Mouse (Mus musculus) intestine, postnatal 0 days (tissue): ENCODE data around the gene Ubac2. TPM values are rescaled to one million over a fixed set of nuclear protein-coding genes. Genes with fewer than 3 reads are reported as not detected.
A peak's percentile ranks its signal among the peaks of the same experiment; 100 is the strongest.

Experiments
- ATAC-seq: fragments of 200-750 bp; cut with Nextera tagmentation; 2 replicates; pipeline ENCODE4 v1.8.0; 2017; ENCODE audit warnings: mild to moderate bottlenecking, moderate TSS enrichment, moderate library complexity
- H3K27ac ChIP-seq: fragments of 300-500 bp; sonication (generic); 2 replicates; pipeline ENCODE4 v1.5.1; 2014; ENCODE audit warnings: mild to moderate bottlenecking, low read depth, low read length, moderate library complexity
- H3K27me3 ChIP-seq: fragments of 300-500 bp; sonication (generic); replicated peaks from 2 replicates; pipeline ENCODE4 v1.6.1; 2014; ENCODE audit warnings: low read length, mixed read lengths; ENCODE audit not compliant: control insufficient read depth, insufficient read depth
- H3K36me3 ChIP-seq: fragments of 300-500 bp; sonication (generic); 2 replicates; pipeline ENCODE4 v1.6.1; 2014; ENCODE audit warnings: mild to moderate bottlenecking, moderate library complexity; ENCODE audit not compliant: control insufficient read depth, insufficient read depth
- H3K4me1 ChIP-seq: fragments of 300-500 bp; sonication (generic); replicated peaks from 2 replicates; pipeline ENCODE4 v1.6.1; 2014; ENCODE audit warnings: antibody characterized with exemption, low read length, mixed read lengths; ENCODE audit not compliant: control insufficient read depth, insufficient read depth
- H3K4me2 ChIP-seq: fragments of 300-500 bp; sonication (generic); replicated peaks from 2 replicates; pipeline ENCODE4 v1.6.1; 2014; ENCODE audit warnings: low read depth, mild to moderate bottlenecking, moderate library complexity
- H3K4me3 ChIP-seq: fragments of 300-500 bp; sonication (generic); 2 replicates; pipeline ENCODE4 v1.5.1; 2014; ENCODE audit warnings: low read depth, low read length
- H3K9ac ChIP-seq: fragments of 300-500 bp; sonication (generic); 2 replicates; pipeline ENCODE4 v1.6.1; 2014; ENCODE audit warnings: mild to moderate bottlenecking, low read depth, low read length
- H3K9me3 ChIP-seq: fragments of 300-500 bp; sonication (generic); 2 replicates; pipeline ENCODE4 v1.6.1; 2016; ENCODE audit warnings: mixed run types; ENCODE audit not compliant: control insufficient read depth
- CTCF ChIP-seq: sonication (generic); IDR thresholded peaks from 2 replicates; pipeline ENCODE4 v1.5.1; 2016; ENCODE audit warnings: low read depth, mild to moderate bottlenecking, control low read depth, antibody characterized with exemption, moderate library complexity
- WGBS: fragments of 180-500 bp; shearing (Covaris S2); extraction: QIAGEN DNeasy Blood & Tissue Kit; methylation state at CpG from one replicate; pipeline ENCODE4 v1.1.7; 2014; 5-methylcytosine and 5-hydroxymethylcytosine counted together
- polyA plus RNA-seq: library from polyadenylated mRNA; unstranded; fragments of >200 nt; fragmentation: Nextera tagmentation; extraction: Ambion mirVana; gene quantifications from 2 replicates; pipeline ENCODE4 v1.2.1, GENCODE M21; 2015

The Ubac2 gene
- polyA plus RNA-seq, 1 experiment from 2014 or later, result 39.2 TPM

- Histone ChIP-seq H3K9me3 (no peaks in the 10 kb centered on the region), H3K27me3 (no peaks in the 10 kb centered on the region), H3K27ac (no peak overlapping the region), H3K4me2 (no peak overlapping the region), H3K36me3 (peaks cover 11% of the 10 kb centered on the region; the same call in 1 of the 2 replicates), H3K9ac (no peak overlapping the region), H3K4me1 (no peaks in the 10 kb centered on the region), H3K4me3 (no peak overlapping the region)
- TF ChIP-seq CTCF, result no peak
- ATAC-seq, result no peak
Observed at GRCm38 (mm10) chr14:122003812-122004211, 125.4 kb downstream of the Ubac2 start.

DNA sequence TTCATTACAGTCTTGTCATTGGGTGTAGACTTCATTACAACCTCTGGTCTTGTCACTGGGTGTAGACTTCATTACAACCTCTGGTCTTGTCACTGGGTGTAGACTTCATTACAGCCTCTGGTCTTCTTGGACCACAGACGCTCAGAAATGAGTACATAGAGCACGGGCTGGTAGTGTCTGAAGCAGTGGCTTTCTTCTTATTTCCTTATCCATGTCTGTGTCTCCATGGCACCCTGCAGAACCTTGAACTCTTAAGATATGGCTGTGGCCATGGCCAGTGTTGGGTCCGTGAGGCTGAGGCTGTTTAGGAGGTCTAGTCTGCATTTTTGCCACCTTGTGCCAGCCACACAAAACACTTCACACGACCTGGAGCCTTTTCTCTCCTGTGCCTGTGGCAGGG, 129.8 kb downstream of the Ubac2 start:
- Histone ChIP-seq H3K9me3 (no peaks in the 10 kb centered on the region), H3K27ac (no peak overlapping the region), H3K36me3 (peaks cover 13% of the 10 kb centered on the region), H3K27me3 (no peaks in the 10 kb centered on the region), H3K9ac (no peak overlapping the region), H3K4me2 (no peak overlapping the region), H3K4me3 (no peak overlapping the region), H3K4me1 (no peaks in the 10 kb centered on the region)
- WGBS, result 57% methylated on average over 4 of the region's 4 CpGs
- ATAC-seq, result peak; percentile 57
- TF ChIP-seq CTCF, result no peak

GRCm38 (mm10) chr14:122009502-122009901, 131.1 kb downstream of the Ubac2 start:
- Histone ChIP-seq H3K9ac (no peak overlapping the region), H3K36me3 (peaks cover 13% of the 10 kb centered on the region), H3K4me3 (no peak overlapping the region), H3K9me3 (no peaks in the 10 kb centered on the region), H3K27ac (no peak overlapping the region), H3K27me3 (no peaks in the 10 kb centered on the region), H3K4me2 (no peak overlapping the region), H3K4me1 (no peaks in the 10 kb centered on the region)
- WGBS, result 84% methylated on average over 13 of the region's 13 CpGs
- TF ChIP-seq CTCF, result no peak
- ATAC-seq, result no peak

- 73% methylated on average over 7 of the region's 7 CpGs for WGBS
Observed at GRCm38 (mm10) chr14:122010301-122010700, 131.9 kb downstream of the Ubac2 start.

GRCm38 (mm10) chr14:122011768-122012167, 133.3 kb downstream of the Ubac2 start:
- 92% methylated on average over 8 of the region's 8 CpGs for WGBS
- Histone ChIP-seq H3K9me3 (no peaks in the 10 kb centered on the region), H3K36me3 (peaks cover 18% of the 10 kb centered on the region), H3K27ac (no peak overlapping the region), H3K4me3 (no peak overlapping the region), H3K27me3 (no peaks in the 10 kb centered on the region), H3K9ac (no peak overlapping the region), H3K4me2 (no peak overlapping the region), H3K4me1 (no peaks in the 10 kb centered on the region)
- no peak for ATAC-seq
- TF ChIP-seq CTCF, result no peak

More at GRCm38 (mm10) chr14:122010301-122010700, 131.9 kb downstream of the Ubac2 start:
- Histone ChIP-seq H3K9ac (no peak overlapping the region), H3K27me3 (no peaks in the 10 kb centered on the region), H3K36me3 (peaks cover 13% of the 10 kb centered on the region), H3K4me3 (no peak overlapping the region), H3K4me2 (no peak overlapping the region), H3K9me3 (no peaks in the 10 kb centered on the region), H3K27ac (no peak overlapping the region), H3K4me1 (no peaks in the 10 kb centered on the region)
- no peak for ATAC-seq
- no peak for TF ChIP-seq CTCF

DNA sequence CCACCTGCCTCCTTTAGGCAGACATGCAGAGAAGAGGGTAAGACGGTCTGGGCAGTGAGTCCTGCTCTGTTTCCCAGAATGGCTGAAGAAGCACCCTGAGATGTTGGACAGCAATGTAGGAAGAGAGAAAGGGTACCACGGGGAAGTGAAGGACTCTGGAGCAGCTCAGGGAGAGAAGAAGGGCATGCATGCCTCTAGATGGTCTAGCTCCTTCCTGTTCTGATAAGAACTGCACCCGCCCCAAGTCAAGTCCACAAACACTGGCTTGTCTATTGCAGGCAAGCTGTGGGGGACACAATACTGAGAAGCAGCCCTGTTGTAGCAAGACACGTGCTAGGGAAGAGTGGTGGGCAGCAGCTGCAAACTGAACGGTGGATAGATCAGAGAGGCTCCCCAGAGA, 133.8 kb downstream of the Ubac2 start:
- no peak overlapping the region for H3K4me2 ChIP-seq
- H3K9me3 ChIP-seq, result no peaks in the 10 kb centered on the region
- 58% methylated on average over 5 of the region's 5 CpGs for WGBS
- no peak overlapping the region for H3K27ac ChIP-seq
- H3K27me3 ChIP-seq, result no peaks in the 10 kb centered on the region
- ATAC-seq, result no peak
- no peaks in the 10 kb centered on the region for H3K4me1 ChIP-seq
- H3K4me3 ChIP-seq, result no peak overlapping the region
- H3K9ac ChIP-seq, result no peak overlapping the region
- TF ChIP-seq CTCF, result no peak
- peaks cover 18% of the 10 kb centered on the region for H3K36me3 ChIP-seq

DNA sequence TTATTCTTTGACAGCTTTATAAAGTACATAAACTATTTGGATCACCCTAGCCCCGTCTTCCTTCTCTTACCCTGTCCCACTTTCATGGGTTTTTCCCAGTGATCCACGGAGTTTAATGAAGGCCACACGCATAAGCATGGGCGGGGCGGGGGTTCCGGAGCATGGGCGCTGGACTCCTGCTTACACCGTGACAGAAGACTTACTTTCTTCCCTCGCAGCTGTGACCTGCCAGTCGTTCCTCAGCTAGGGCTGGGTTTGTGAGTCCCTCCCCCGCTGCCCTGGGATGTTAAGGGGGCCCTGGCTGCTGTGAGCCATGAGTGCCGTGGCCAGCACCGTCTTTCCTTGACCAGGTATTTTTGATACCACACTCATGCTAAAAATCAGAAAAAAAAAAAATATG, 134.4 kb downstream of the Ubac2 start:
- H3K27me3 ChIP-seq, result no peaks in the 10 kb centered on the region
- no peak for ATAC-seq

More for the DNA sequence above, 134.4 kb downstream of the Ubac2 start:
- peaks cover 18% of the 10 kb centered on the region for H3K36me3 ChIP-seq
- H3K9ac ChIP-seq, result no peak overlapping the region
- no peak for TF ChIP-seq CTCF
- H3K4me3 ChIP-seq, result no peak overlapping the region
- H3K4me2 ChIP-seq, result no peak overlapping the region
- no peaks in the 10 kb centered on the region for H3K9me3 ChIP-seq
- WGBS, result 67% methylated on average over 13 of the region's 13 CpGs
- H3K27ac ChIP-seq, result no peak overlapping the region
- no peaks in the 10 kb centered on the region for H3K4me1 ChIP-seq
